Mouse (Mus musculus) heart, adult 2 months (tissue): ENCODE measurements around the gene 0610010K14Rik. TPM values are rescaled to one million over a fixed set of nuclear protein-coding genes. Genes with fewer than 3 reads are reported as not detected.

ENCODE experiments used
- DNase-seq, 2 experiments: peaks; one replicate each; pipeline ENCODE4 v3.0.0; 2021
- H3K27ac ChIP-seq: fragments of 200-600 bp; 2 replicates; pipeline ENCODE4 v1.8.1; 2022
- H3K27me3 ChIP-seq: fragments of 200-500 bp; 2 replicates; pipeline ENCODE4 v1.6.1; 2012; ENCODE audit warnings: mild to moderate bottlenecking, low read length, inconsistent platforms, mixed read lengths; ENCODE audit not compliant: control insufficient read depth, insufficient read depth
- H3K36me3 ChIP-seq: fragments of 200-500 bp; 2 replicates; pipeline ENCODE4 v1.6.1; 2012; ENCODE audit warnings: low read length, inconsistent platforms; ENCODE audit not compliant: control insufficient read depth, insufficient read depth
- H3K4me1 ChIP-seq: fragments of 200-500 bp; 2 replicates; pipeline ENCODE4 v1.6.1; 2011; ENCODE audit warnings: low read length; ENCODE audit not compliant: control insufficient read depth, insufficient read depth
- H3K4me3 ChIP-seq: fragments of 200-600 bp; 2 replicates; pipeline ENCODE4 v1.8.1; 2022
- H3K79me2 ChIP-seq: fragments of 200-500 bp; replicated peaks from 2 replicates; pipeline ENCODE4 v1.6.1; 2012; ENCODE audit warnings: mild to moderate bottlenecking, inconsistent platforms, low read length, moderate library complexity, mixed read lengths; ENCODE audit not compliant: control insufficient read depth, insufficient read depth
- H3K9ac ChIP-seq: fragments of 200-500 bp; 2 replicates; pipeline ENCODE4 v1.6.1; 2012; ENCODE audit warnings: low read depth, mild to moderate bottlenecking, control low read depth, inconsistent platforms, low read length, mixed read lengths
- CTCF ChIP-seq: fragments of 200-600 bp; IDR thresholded peaks from 2 replicates; pipeline ENCODE4 v1.8.1; 2022; ENCODE audit warnings: antibody characterized with exemption, mild to moderate bottlenecking, moderate library complexity
- EP300 ChIP-seq: fragments of 200-500 bp; IDR thresholded peaks from 2 replicates; pipeline ENCODE4 v1.6.1; 2011; ENCODE audit warnings: low read depth, low read length, control low read depth; ENCODE audit not compliant: insufficient read depth
- POLR2A ChIP-seq: fragments of 200-500 bp; IDR thresholded peaks from 2 replicates; pipeline ENCODE4 v1.6.1; 2011; ENCODE audit warnings: mild to moderate bottlenecking, low read depth, low read length, control low read depth; ENCODE audit not compliant: insufficient read depth
- WGBS: fragments of 180-500 bp; shearing (Covaris S2); methylation state at CpG from one replicate; pipeline ENCODE4 v1.1.7; 2018; 5-methylcytosine and 5-hydroxymethylcytosine counted together
- intact Hi-C: fragments of 180-260 bp; cut with DNase I; formaldehyde crosslinking; loops from one replicate; pipeline ENCODE4 v1.15.1; 2025
- long read RNA-seq: library from polyadenylated mRNA; stranded (forward); transcript quantifications from one replicate; pipeline ENCODE4 v2.0.0, GENCODE M21; 2021
- polyA plus RNA-seq: library from polyadenylated mRNA; depleted of rRNA; stranded (reverse); fragments of >200 nt; gene quantifications from 2 replicates; pipeline ENCODE4 v1.2.3, GENCODE M21; 2012; rRNA removed
- total RNA-seq, 2 experiments: library from RNA; stranded (reverse); gene quantifications; 2 replicates each; pipeline ENCODE4 v1.2.3; 2021

The 0610010K14Rik gene
- 10 to 100 TPM; 30.7 to 34.5 TPM for total RNA-seq
- polyA plus RNA-seq, result 38.9 and 48.1 TPM in 2 replicates
- long read RNA-seq, partial matches to known transcripts, result 1 of 16 reads
- long read RNA-seq, other reads (novel, unspliced or antisense), result 3 of 16 reads

- Histone ChIP-seq H3K27ac (peak within 1 kb of the TSS; percentile 97), H3K79me2 (no peaks in the 10 kb centered on the region), H3K36me3 (no peaks in the 10 kb centered on the region), H3K4me1 (peaks cover 5% of the 10 kb centered on the region), H3K9ac (peak within 1 kb of the TSS; percentile 90), H3K4me3 (peak within 1 kb of the TSS; percentile 96), H3K27me3 (no peaks in the 10 kb centered on the region)
- WGBS, result under 1% methylated on average over 67 of the region's 70 CpGs
- TF ChIP-seq EP300, result peak; percentile 76; the same call in 1 of the 2 replicates
- peak; percentile 81 for TF ChIP-seq CTCF
- TF ChIP-seq POLR2A, result peak; percentile 96
- peak; percentile 99 for DNase-seq
- intact Hi-C loops, result no loop called here
Observed at GRCm38 (mm10) chr11:70237457-70238167, at the start of gene 0610010K14Rik. 0610010K14Rik (minus strand) TSS chr11:70237914.

GRCm38 (mm10) chr11:70285686-70286085 is 48.0 kb upstream of the 0610010K14Rik start:
- H3K27ac ChIP-seq, result no peak overlapping the region
- no peak for DNase-seq
- no peak overlapping the region for H3K4me3 ChIP-seq
- intact Hi-C loops, result no loop called here
- H3K27me3 ChIP-seq, result no peaks in the 10 kb centered on the region
- no peak overlapping the region for H3K9ac ChIP-seq
- no peaks in the 10 kb centered on the region for H3K36me3 ChIP-seq
- no peaks in the 10 kb centered on the region for H3K79me2 ChIP-seq
- no peaks in the 10 kb centered on the region; the same call in 1 of the 2 replicates for H3K4me1 ChIP-seq
- WGBS, result 67% methylated on average over 5 of the region's 5 CpGs
- TF ChIP-seq CTCF (no peak), EP300 (no peak), POLR2A (no peak)

DNA sequence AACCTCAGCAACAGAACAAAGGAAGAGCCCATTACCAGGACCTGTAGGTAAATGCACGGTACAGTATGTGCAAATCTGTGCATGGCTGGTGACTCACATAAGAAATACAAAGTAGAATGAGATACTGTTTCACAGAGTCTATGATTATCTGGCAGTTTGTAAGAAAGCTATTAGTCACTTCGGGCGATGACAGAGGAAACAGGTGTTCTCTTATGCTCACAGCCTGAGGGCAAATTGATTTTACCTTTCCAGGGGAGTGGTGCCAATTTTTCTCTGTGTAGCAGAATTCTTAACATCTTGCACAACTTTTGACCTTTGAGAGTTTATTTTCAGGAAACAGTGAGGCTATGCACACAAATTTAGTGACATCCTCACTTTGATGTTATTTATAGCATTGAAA is 47.0 kb upstream of the 0610010K14Rik start:
- H3K4me3 ChIP-seq, result no peak overlapping the region
- H3K27ac ChIP-seq, result no peak overlapping the region
- no peak overlapping the region for H3K9ac ChIP-seq
- no peaks in the 10 kb centered on the region for H3K27me3 ChIP-seq
- peaks cover 2% of the 10 kb centered on the region for H3K4me1 ChIP-seq
- DNase-seq, result no peak
- no peaks in the 10 kb centered on the region for H3K79me2 ChIP-seq
- WGBS, result 35% methylated on average over 3 of the region's 3 CpGs
- H3K36me3 ChIP-seq, result no peaks in the 10 kb centered on the region
- intact Hi-C loops, result no loop called here
- TF ChIP-seq CTCF, result no peak
- TF ChIP-seq EP300, result no peak
- no peak for TF ChIP-seq POLR2A

DNA sequence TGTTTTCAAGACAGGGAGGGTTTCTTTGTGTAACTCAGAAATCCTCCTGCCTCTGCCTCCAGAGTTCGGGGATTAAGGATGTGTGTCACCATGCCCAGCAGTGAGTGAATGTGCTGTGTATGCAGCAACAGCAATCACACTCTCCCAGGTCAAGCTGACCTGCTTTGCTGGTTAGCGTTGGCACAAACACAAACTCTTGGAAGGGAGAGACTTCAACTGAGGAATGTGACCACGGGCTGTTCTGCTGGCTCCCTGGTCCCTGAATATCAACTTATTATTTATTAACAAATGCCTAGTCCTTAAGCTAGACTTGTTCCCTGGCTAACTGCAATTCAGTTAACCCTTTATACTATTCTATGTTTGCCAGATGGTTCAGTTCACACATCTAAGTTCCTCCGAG is 46.0 kb upstream of the 0610010K14Rik start:
- Histone ChIP-seq H3K36me3 (no peaks in the 10 kb centered on the region), H3K79me2 (no peaks in the 10 kb centered on the region), H3K9ac (no peak overlapping the region), H3K27me3 (no peaks in the 10 kb centered on the region), H3K27ac (no peak overlapping the region), H3K4me3 (no peak overlapping the region), H3K4me1 (peaks cover 2% of the 10 kb centered on the region)
- WGBS, result 74% methylated on average over 4 of the region's 4 CpGs
- intact Hi-C loops, result no loop called here
- DNase-seq, result no peak
- TF ChIP-seq POLR2A, result no peak
- no peak for TF ChIP-seq CTCF
- no peak for TF ChIP-seq EP300

GRCm38 (mm10) chr11:70280441-70280840 is 42.7 kb upstream of the 0610010K14Rik start:
- no peak for TF ChIP-seq POLR2A
- no peak for TF ChIP-seq CTCF
- no peak for TF ChIP-seq EP300
- Histone ChIP-seq H3K27me3 (no peaks in the 10 kb centered on the region), H3K27ac (peak overlapping the region; percentile 61), H3K4me3 (no peak overlapping the region), H3K9ac (no peak overlapping the region), H3K36me3 (no peaks in the 10 kb centered on the region), H3K4me1 (peaks cover 2% of the 10 kb centered on the region), H3K79me2 (no peaks in the 10 kb centered on the region)
- DNase-seq, result peak in 1 of 2 experiments; percentile 20
- intact Hi-C loops, result no loop called here
- 29% methylated on average over 3 of the region's 3 CpGs for WGBS

DNA sequence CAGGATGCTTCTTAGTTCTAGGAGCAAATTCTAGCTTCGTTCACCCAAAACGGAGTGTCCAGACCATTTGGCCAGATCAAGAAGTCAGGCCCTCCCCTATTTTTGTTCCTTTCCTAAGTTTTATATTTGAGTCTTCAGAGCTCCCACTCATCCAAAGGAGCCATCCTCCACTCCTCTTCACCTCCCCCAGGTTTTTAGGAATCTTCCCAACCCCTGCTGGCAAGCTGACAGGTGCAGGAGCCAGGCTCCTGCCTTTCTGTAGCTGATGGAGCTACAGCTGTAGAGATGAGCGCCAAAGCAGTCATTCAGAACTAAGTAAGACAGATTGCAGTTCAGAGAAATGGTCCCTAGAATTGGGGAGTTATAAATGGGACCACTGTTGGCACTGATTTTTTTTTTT is 41.2 kb upstream of the 0610010K14Rik start:
- TF ChIP-seq CTCF, result no peak
- no peak for TF ChIP-seq POLR2A
- no peak for TF ChIP-seq EP300
- no peaks in the 10 kb centered on the region for H3K27me3 ChIP-seq
- no peaks in the 10 kb centered on the region for H3K79me2 ChIP-seq
- no peak overlapping the region for H3K9ac ChIP-seq
- intact Hi-C loops, result no loop called here
- 82% methylated on average over 3 of the region's 3 CpGs for WGBS
- no peak overlapping the region for H3K4me3 ChIP-seq
- no peaks in the 10 kb centered on the region for H3K36me3 ChIP-seq
- no peak for DNase-seq
- peaks cover 2% of the 10 kb centered on the region for H3K4me1 ChIP-seq
- no peak overlapping the region for H3K27ac ChIP-seq
